Mouse (Mus musculus) erythroblast, embryonic 14.5 days (primary cell): ENCODE data around the gene Rragd.

ENCODE experiments used
- GATA1 ChIP-seq: IDR thresholded peaks from 2 replicates; pipeline ENCODE4 v1.6.1; 2012; ENCODE audit warnings: low read length, inconsistent platforms, mixed read lengths
- TAL1 ChIP-seq: IDR thresholded peaks from 3 replicates; pipeline ENCODE4 v1.6.1; 2012; ENCODE audit warnings: low read length, inconsistent platforms, mixed read lengths

DNA sequence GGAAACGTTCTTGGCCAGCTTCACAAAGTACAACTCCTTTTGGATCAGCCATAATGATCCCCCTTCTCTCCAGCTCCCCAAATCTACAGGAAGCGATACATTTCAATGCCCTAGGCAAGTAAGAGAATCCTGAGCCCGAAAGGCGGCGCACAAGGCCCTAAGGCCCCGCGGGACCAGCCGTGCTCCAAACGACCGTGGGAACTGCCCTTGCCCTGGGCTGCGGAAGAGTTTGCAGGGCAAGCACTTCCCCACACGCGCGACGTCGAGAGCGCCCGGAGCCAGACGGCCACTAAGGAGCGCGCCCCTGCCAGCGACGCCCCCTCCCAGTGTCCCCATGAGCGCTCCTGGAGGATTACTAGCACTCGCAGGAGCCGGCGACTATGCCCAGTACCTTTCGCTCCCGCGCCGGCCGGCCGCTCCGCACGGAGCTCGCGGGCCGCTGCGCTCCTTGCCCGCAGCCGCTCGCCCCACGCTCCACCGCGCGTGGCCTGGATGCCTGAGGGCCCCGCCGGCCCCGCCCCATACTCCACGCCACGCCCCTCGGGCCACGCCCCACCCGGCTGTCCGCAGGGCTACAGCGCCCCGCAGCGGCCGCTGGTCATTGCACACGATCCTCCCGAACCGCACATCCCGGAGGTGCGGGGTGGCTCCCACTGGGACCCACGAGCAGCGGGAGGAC, 32.3 kb upstream of the Rragd start, which contains the start of gene Ankrd6:
- TF ChIP-seq GATA1 = no peak
- TF ChIP-seq TAL1 = no peak
